Mouse (Mus musculus): ENCODE measurements at regions not wholly inside any gene's neighbourhood (a gene's known extent, or its start where the extent isn't known, plus 50 kb on each side); places are given as distances from the start of the nearest gene placed in this dataset.

GRCm38 (mm10) chr10:84316857-84317256 lies 123.5 kb downstream of the Nuak1 start:
- TF ChIP-seq CTCF (IDR thresholded peaks at IDR 0.05; ENCODE audit: low read depth, low read length) (no peak), POLR2A (IDR thresholded peaks at IDR 0.05; ENCODE audit: extremely low read depth, insufficient read depth, low read length) (no peak)
